Mouse (Mus musculus) liver, embryonic 12.5 days (tissue): ENCODE data around the gene Ppp1r9a. TPM values are rescaled to one million over a fixed set of nuclear protein-coding genes. Genes with fewer than 3 reads are reported as not detected.
A peak's percentile ranks its signal among the peaks of the same experiment; 100 is the strongest.

ENCODE experiments used
- ATAC-seq: fragments of 200-750 bp; cut with Nextera tagmentation; 2 replicates; pipeline ENCODE4 v1.8.0; 2017; ENCODE audit warnings: moderate number of reproducible peaks, mild to moderate bottlenecking, moderate library complexity
- H3K27ac ChIP-seq: fragments of 300-500 bp; sonication (generic); 2 replicates; pipeline ENCODE4 v1.5.1; 2016; ENCODE audit warnings: mild to moderate bottlenecking
- H3K27me3 ChIP-seq: fragments of 300-500 bp; sonication (generic); replicated peaks from 2 replicates; pipeline ENCODE4 v1.6.1; 2016; ENCODE audit warnings: mild to moderate bottlenecking, moderate library complexity
- H3K36me3 ChIP-seq: fragments of 300-500 bp; sonication (generic); 2 replicates; pipeline ENCODE4 v1.6.1; 2016; ENCODE audit warnings: mild to moderate bottlenecking, moderate library complexity
- H3K4me1 ChIP-seq: fragments of 300-500 bp; sonication (generic); 2 replicates; pipeline ENCODE4 v1.6.1; 2016
- H3K4me2 ChIP-seq: fragments of 300-500 bp; sonication (generic); 2 replicates; pipeline ENCODE4 v1.6.1; 2016; ENCODE audit warnings: mild to moderate bottlenecking, moderate library complexity
- H3K4me3 ChIP-seq: fragments of 300-500 bp; sonication (generic); 2 replicates; pipeline ENCODE4 v1.5.1; 2016; ENCODE audit warnings: mild to moderate bottlenecking, moderate library complexity
- H3K9ac ChIP-seq: fragments of 300-500 bp; sonication (generic); 2 replicates; pipeline ENCODE4 v1.6.1; 2016; ENCODE audit warnings: mild to moderate bottlenecking, moderate library complexity
- H3K9me3 ChIP-seq: fragments of 300-500 bp; sonication (generic); replicated peaks from 2 replicates; pipeline ENCODE4 v1.6.1; 2016; ENCODE audit warnings: mild to moderate bottlenecking, moderate library complexity
- WGBS: fragments of 180-500 bp; shearing (Covaris S2); methylation state at CpG from one replicate; pipeline ENCODE4 v1.1.7; 2016; ENCODE audit not compliant: insufficient replicate concordance; 5-methylcytosine and 5-hydroxymethylcytosine counted together
- polyA plus RNA-seq: library from polyadenylated mRNA; unstranded; fragments of >200 nt; fragmentation: Nextera tagmentation; extraction: Ambion mirVana; gene quantifications from 2 replicates; pipeline ENCODE4 v1.2.1, GENCODE M21; 2016

Gene Ppp1r9a
- polyA plus RNA-seq, 1 experiment from 2014 or later, result 7.7 TPM

DNA sequence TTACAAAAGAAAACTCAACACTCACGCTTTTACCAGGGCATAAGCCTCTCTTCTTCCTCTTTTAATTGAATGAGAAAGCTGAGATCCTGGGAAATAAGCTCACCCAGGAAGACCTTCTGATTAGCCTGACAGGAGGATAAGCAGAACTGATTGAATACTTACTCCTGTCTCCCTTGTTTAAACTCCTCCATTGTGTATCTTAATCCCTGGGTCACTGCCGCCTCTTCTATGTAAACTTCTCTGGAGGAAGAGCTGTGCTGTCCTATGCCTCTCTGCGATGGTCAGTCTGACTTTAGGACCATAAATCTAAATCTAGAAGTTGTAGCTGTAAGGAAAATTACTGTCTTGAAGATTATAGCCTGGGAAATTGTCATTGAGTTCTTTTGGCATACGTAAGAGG, 86.0 kb downstream of the Ppp1r9a start:
- H3K9me3 ChIP-seq, result peaks cover 6% of the 10 kb centered on the region
- no peak overlapping the region for H3K27ac ChIP-seq
- no peak overlapping the region for H3K4me3 ChIP-seq
- H3K9ac ChIP-seq, result no peak overlapping the region
- H3K27me3 ChIP-seq, result no peaks in the 10 kb centered on the region
- WGBS, result 64% methylated on average over 4 of the region's 4 CpGs
- no peak overlapping the region for H3K4me2 ChIP-seq
- H3K4me1 ChIP-seq, result no peaks in the 10 kb centered on the region
- H3K36me3 ChIP-seq, result no peaks in the 10 kb centered on the region
- no peak for ATAC-seq

DNA sequence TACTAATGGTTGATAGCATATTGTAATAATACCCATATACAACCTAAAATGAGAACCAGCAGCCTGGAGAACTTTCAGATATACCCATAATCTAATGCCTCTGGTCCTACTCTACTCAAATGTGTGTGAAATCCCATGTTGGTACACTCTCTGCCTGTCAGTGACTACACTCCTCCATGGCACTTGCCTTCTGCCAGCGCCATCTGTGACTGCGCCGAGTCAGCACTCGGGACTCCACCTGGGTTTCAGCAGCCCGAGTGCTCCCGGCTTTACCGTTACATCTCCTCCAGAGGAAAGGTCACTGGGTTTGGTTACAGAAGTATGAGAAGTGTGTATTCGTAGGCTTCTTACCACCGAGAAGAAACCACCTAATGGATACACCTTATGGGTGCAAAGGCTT, 89.6 kb downstream of the Ppp1r9a start:
- Histone ChIP-seq H3K27me3 (no peaks in the 10 kb centered on the region), H3K4me1 (no peaks in the 10 kb centered on the region), H3K4me3 (no peak overlapping the region), H3K9ac (no peak overlapping the region), H3K4me2 (no peak overlapping the region), H3K36me3 (no peaks in the 10 kb centered on the region), H3K9me3 (peaks cover 6% of the 10 kb centered on the region), H3K27ac (no peak overlapping the region)
- 89% methylated on average over 9 of the region's 9 CpGs for WGBS
- no peak for ATAC-seq

DNA sequence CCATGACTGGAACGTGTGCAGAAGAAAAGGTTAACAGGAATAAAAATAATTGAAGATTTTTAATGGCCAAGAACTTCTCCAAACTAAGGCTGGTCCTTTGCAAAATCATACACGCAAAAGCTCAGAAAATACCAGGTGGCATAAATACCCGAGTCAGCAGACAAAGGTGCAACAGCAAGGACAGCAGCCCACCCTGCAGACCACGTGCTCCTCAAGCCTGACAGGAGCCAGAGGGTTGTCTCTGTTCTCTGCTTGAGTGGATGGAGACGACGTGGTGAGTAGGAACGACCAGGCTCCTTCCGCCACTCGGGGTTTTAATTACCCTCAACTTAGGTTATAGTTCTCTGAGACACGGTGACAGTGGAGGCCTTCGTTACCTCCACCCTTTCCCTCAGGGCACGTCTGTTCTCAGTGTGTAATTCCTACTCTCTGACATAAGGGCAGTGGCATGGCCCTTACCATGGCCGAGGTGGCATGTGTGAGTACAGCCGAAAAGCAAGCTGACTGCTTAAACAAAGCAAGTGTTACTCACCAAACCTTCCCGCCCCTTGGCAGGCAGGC, 91.0 kb downstream of the Ppp1r9a start:
- peaks cover 6% of the 10 kb centered on the region for H3K9me3 ChIP-seq
- H3K4me3 ChIP-seq, result no peak overlapping the region
- H3K4me2 ChIP-seq, result no peak overlapping the region
- H3K27ac ChIP-seq, result peak overlapping the region; percentile 31; the same call in 1 of the 2 replicates
- no peaks in the 10 kb centered on the region for H3K27me3 ChIP-seq
- no peak overlapping the region for H3K9ac ChIP-seq
- WGBS, result 73% methylated on average over 15 of the region's 15 CpGs
- no peaks in the 10 kb centered on the region for H3K4me1 ChIP-seq
- H3K36me3 ChIP-seq, result no peaks in the 10 kb centered on the region
- ATAC-seq, result no peak

DNA sequence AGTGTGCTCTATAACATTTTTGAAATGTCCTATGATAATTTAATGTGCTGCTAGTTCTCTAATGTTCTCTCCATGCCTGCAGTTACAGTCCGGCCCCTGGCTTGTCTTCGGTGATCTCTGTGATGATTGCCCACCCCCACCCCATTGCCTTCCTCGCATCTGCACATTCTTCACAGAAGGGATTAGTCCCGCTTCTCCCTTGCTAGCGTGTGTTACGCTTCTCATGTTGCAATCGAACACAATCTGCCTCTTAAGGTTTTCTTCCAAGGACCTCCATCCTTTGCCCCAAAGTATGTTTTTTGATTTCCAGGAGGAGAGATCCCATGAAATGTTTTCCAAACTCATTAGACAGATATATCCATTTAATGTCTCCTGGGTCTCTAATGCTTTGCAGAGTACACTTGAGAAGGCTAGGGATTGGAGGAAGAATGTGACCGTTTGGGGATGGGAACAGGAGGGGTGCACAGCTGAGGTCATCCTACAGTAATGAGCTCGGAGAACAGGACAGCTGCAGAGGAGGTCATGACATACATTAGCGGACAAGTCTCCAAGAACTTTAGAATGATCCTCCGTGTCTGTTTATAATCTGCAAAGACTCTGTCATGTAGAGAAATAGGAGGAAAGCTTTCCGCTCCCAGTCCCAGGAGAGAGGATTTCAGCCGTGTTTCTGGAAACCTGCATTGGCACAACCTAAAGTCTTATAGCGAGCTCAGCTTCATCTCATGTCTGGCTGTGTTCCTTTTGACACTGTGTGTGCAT, 91.6 kb downstream of the Ppp1r9a start:
- peaks cover 6% of the 10 kb centered on the region for H3K9me3 ChIP-seq
- no peaks in the 10 kb centered on the region for H3K36me3 ChIP-seq
- H3K4me3 ChIP-seq, result no peak overlapping the region
- no peak for ATAC-seq
- H3K27ac ChIP-seq, result peak overlapping the region; percentile 31; the same call in 1 of the 2 replicates
- 71% methylated on average over 14 of the region's 14 CpGs for WGBS
- H3K27me3 ChIP-seq, result no peaks in the 10 kb centered on the region
- no peak overlapping the region for H3K4me2 ChIP-seq
- no peak overlapping the region for H3K9ac ChIP-seq
- no peaks in the 10 kb centered on the region for H3K4me1 ChIP-seq

DNA sequence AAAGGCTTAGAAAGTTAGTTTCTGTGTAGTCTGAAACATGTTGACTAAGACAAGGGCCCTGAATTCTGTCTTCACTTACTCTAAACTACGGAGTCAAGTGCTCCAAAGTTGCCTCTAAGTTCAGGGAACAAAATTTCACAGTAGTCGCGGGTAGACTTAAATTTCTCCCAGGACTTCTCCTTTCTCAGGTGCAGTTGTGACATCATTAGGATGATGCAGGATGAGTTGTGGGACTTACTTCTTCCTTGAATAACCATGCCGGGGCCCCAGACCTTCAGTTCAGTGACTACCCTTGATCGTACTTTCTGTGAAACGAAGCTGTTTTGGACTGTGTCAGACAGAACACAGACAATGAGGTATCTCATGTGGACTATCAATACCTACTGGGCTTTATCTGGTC, 94.9 kb downstream of the Ppp1r9a start:
- 80% methylated on average over 6 of the region's 6 CpGs for WGBS
- Histone ChIP-seq H3K4me1 (no peaks in the 10 kb centered on the region), H3K9me3 (peaks cover 2% of the 10 kb centered on the region), H3K9ac (no peak overlapping the region), H3K4me2 (no peak overlapping the region), H3K27ac (no peak overlapping the region), H3K36me3 (no peaks in the 10 kb centered on the region), H3K4me3 (no peak overlapping the region), H3K27me3 (no peaks in the 10 kb centered on the region)
- no peak for ATAC-seq

DNA sequence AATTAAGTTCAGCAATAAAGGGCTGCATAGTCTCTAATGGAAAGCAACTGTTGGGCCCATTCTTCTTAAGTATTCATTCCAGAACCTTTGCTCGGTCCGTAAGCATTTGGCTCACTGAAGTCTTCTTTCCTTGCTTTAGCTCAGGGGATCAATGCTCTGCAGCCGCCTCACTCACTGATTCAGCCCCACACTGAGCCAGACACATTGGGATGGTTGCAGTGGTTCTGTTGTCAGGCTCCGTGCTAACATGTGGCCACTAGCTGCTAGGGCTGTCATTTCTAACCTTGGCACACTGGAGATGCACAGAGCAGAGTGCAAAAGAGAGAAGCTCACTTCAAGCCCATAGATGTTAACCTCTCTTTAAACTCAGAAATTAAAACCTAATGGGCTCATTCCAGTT, 96.2 kb downstream of the Ppp1r9a start:
- H3K36me3 ChIP-seq, result no peaks in the 10 kb centered on the region
- no peak overlapping the region for H3K4me2 ChIP-seq
- no peaks in the 10 kb centered on the region for H3K27me3 ChIP-seq
- H3K4me1 ChIP-seq, result no peaks in the 10 kb centered on the region; the same call in 1 of the 2 replicates
- H3K4me3 ChIP-seq, result no peak overlapping the region
- H3K27ac ChIP-seq, result no peak overlapping the region
- ATAC-seq, result no peak
- H3K9me3 ChIP-seq, result no peaks in the 10 kb centered on the region
- WGBS, result 73% methylated on average over 4 of the region's 4 CpGs
- no peak overlapping the region for H3K9ac ChIP-seq

DNA sequence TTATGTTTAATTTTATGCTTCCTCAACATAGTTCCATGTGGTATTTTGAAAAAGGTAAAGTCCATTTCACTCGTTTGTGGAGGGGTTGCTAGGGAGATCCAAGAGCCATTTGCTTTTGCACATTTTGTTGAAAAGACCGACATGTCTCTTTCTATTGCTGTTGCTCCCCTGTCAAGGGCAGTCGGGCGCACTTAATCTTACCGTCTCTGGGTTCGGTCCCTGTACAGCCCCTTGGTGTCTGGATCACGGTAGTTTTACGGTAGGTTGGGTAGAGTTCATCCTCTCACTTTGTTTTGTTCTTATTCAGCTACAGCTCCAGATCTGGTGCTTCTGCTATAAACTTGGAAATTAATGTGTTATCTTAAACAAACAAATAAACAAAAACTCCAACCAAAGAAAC, 98.1 kb downstream of the Ppp1r9a start:
- ATAC-seq, result no peak
- H3K4me1 ChIP-seq, result peaks cover 5% of the 10 kb centered on the region; the same call in 1 of the 2 replicates
- H3K9me3 ChIP-seq, result no peaks in the 10 kb centered on the region
- no peak overlapping the region for H3K27ac ChIP-seq
- H3K27me3 ChIP-seq, result no peaks in the 10 kb centered on the region
- H3K36me3 ChIP-seq, result no peaks in the 10 kb centered on the region
- WGBS, result 77% methylated on average over 8 of the region's 8 CpGs
- no peak overlapping the region for H3K4me2 ChIP-seq
- H3K4me3 ChIP-seq, result no peak overlapping the region
- H3K9ac ChIP-seq, result no peak overlapping the region

DNA sequence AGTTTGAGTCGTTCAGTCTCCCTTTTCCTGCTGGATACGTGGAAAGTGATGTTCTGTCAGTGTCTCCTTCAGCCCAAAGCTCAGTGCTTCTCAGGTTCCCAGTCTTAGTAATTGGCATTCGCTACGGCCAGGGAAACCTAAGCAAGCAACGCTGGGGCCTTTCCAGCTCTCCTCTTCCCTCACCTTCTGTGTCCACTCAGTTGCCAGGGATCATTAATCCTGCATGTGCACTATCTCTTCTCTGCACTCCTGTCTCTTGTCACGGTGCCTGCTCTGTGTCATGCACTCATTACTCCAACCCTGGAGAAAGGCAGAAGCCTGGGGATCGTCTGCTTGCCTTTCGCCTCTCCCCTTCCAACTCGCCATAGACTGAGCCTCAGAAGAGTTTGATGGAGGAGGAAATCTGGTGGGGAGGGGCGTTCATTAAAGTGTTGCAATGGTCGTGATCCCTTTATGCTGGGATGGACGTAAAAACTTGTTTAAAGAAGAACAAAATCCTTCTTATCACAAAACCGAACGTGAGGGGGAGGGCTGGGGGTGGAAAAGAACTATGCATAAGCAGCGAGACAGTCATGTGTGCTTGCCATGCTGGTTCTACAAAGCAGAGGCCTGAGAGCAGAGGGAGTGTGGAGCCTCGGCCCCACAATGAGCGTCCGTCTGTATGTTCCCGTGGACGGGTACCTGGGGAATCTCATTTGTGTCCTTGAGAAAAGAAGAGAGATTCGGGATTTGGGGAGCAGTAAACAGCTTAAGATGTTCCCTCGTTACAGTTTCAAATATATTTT, 103.0 kb downstream of the Ppp1r9a start:
- 59% methylated on average over 22 of the region's 22 CpGs for WGBS
- no peak overlapping the region for H3K4me3 ChIP-seq

DNA sequence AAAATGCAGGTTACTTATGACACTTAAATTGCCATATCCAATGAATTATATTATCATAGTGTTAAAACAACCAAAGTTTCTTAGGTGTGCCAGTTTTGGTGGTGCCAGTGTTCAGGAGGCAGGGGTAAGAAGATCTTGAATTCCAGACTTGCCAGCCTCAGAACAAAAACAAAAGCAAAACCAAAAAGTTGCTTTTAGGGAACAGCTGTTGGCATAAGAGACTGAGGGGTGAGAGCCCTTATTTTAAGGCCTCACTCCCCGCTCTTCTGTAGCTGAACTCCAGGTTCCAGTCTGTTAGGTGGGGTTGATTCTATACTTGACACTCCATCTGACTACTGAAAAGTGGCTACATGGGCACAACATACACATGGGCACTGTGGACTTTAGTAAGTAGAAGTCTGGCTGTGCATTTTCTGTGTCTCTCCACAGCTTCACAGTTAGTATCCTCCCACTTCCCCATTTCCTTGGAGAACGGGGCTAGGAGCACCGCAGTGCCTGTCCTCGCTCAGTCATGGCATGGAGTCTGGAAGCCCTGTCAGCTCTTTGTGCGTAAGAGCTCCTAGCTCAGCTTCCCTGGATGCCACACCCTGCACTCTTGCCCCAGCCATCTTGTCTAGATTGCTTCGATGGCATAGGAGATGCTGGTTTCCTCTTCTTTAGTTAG, 103.7 kb downstream of the Ppp1r9a start:
- H3K4me1 ChIP-seq, result peaks cover 18% of the 10 kb centered on the region
- no peak overlapping the region for H3K4me3 ChIP-seq
- no peaks in the 10 kb centered on the region for H3K9me3 ChIP-seq
- H3K4me2 ChIP-seq, result no peak overlapping the region
- H3K9ac ChIP-seq, result no peak overlapping the region
- no peaks in the 10 kb centered on the region for H3K36me3 ChIP-seq
- H3K27ac ChIP-seq, result peak overlapping the region; percentile 51; the same call in 1 of the 2 replicates
- WGBS, result 58% methylated on average over 6 of the region's 6 CpGs
- no peaks in the 10 kb centered on the region for H3K27me3 ChIP-seq
- no peak for ATAC-seq

More for the DNA sequence above, 103.0 kb downstream of the Ppp1r9a start:
- no peak overlapping the region for H3K9ac ChIP-seq
- H3K9me3 ChIP-seq, result no peaks in the 10 kb centered on the region
- no peak for ATAC-seq
- H3K4me1 ChIP-seq, result peaks cover 12% of the 10 kb centered on the region
- H3K27ac ChIP-seq, result peak overlapping the region; percentile 55; the same call in 1 of the 2 replicates
- H3K36me3 ChIP-seq, result no peaks in the 10 kb centered on the region
- H3K27me3 ChIP-seq, result no peaks in the 10 kb centered on the region
- no peak overlapping the region for H3K4me2 ChIP-seq

DNA sequence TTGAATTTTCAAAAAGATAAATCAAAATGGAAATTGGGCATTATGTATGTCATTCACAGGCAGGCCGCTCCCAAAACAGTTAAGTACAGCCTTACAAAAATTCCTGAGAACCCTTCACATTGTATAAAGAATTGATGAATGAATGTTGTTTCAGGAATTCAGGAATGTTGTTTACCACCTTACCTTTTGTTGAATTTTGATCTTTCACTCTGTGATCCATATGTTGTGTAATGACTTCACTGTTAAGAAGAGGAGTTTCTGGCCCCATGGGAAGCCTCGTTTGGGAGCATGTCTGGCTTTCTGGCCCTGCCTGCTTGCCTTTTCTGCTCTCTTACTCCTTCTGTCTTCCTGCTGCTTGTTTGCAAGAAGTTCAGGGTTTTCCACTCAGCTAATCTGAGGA, 105.4 kb downstream of the Ppp1r9a start:
- no peak overlapping the region for H3K4me2 ChIP-seq
- no peaks in the 10 kb centered on the region for H3K36me3 ChIP-seq
- WGBS, result 58% methylated on average over 2 of the region's 2 CpGs
- H3K27ac ChIP-seq, result no peak overlapping the region
- H3K4me3 ChIP-seq, result no peak overlapping the region
- H3K27me3 ChIP-seq, result no peaks in the 10 kb centered on the region
- peaks cover 18% of the 10 kb centered on the region for H3K4me1 ChIP-seq
- H3K9ac ChIP-seq, result no peak overlapping the region
- H3K9me3 ChIP-seq, result no peaks in the 10 kb centered on the region
- no peak for ATAC-seq

DNA sequence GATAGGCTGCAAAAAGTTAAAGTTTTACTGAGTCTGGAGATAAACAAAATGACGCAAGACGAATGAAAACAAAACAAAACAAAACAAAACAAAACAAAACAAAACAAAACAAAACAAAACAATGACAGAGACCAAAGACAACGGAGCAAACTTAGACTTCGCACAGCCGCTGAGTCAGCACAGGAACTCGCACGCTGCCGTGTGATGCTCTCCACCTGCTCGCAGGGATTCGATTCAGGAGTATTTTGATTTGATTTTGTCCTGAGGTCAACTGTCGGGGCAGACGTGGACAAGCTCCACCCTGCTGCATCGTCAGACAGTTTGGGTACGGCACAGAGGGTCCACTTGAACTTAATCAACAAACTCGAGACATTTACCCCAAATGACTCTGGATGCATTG, 105.9 kb downstream of the Ppp1r9a start:
- Histone ChIP-seq H3K4me2 (no peak overlapping the region), H3K36me3 (no peaks in the 10 kb centered on the region), H3K9ac (no peak overlapping the region), H3K27me3 (no peaks in the 10 kb centered on the region), H3K27ac (no peak overlapping the region), H3K4me3 (no peak overlapping the region), H3K9me3 (no peaks in the 10 kb centered on the region), H3K4me1 (peaks cover 19% of the 10 kb centered on the region)
- WGBS, result 69% methylated on average over 15 of the region's 15 CpGs
- ATAC-seq, result no peak
